Mouse (Mus musculus) brain, embryonic 14.5 days (tissue): Measurements from ENCODE around the gene Catsper4. TPM values are rescaled to one million over a fixed set of nuclear protein-coding genes. Genes with fewer than 3 reads are reported as not detected.

ENCODE experiments used
- DNase-seq: peaks from one replicate; pipeline ENCODE4 v3.0.0-alpha.2; 2011; ENCODE audit warnings: low read depth
- CTCF ChIP-seq: fragments of 200-500 bp; IDR thresholded peaks from 2 replicates; pipeline ENCODE4 v1.5.1; 2012; ENCODE audit warnings: inconsistent platforms, mild to moderate bottlenecking, moderate library complexity, borderline replicate concordance; ENCODE audit not compliant: insufficient read depth, insufficient read length; ENCODE audit errors: extremely low read depth
- POLR2A ChIP-seq: fragments of 200-500 bp; IDR thresholded peaks from 2 replicates; pipeline ENCODE4 v1.6.1; 2012; ENCODE audit warnings: mild to moderate bottlenecking, inconsistent platforms, borderline replicate concordance; ENCODE audit not compliant: poor library complexity, insufficient read depth, insufficient read length, severe bottlenecking; ENCODE audit errors: extremely low read depth
- polyA plus RNA-seq: library from polyadenylated mRNA; depleted of rRNA; stranded (reverse); fragments of >200 nt; gene quantifications from 2 replicates; pipeline ENCODE4 v1.2.3, GENCODE M21; 2012

Gene Catsper4
- polyA plus RNA-seq, 1 experiment = not detected

GRCm38 (mm10) chr4:134249651-134250050 is 22.5 kb upstream of the Catsper4 start:
- TF ChIP-seq POLR2A (no peak), CTCF (peak; percentile 81)
- DNase-seq = peak; percentile 77

- TF ChIP-seq CTCF (no peak), POLR2A (no peak)
- DNase-seq = no peak
These were observed 19.6 kb upstream of the Catsper4 start, which contains the start of gene Gm30191 for GRCm38 (mm10) chr4:134246719-134247258. Gm30191 (plus strand) TSS chr4:134246935.

GRCm38 (mm10) chr4:134246256-134246655 is 19.1 kb upstream of the Catsper4 start:
- peak; percentile 69 for DNase-seq
- TF ChIP-seq POLR2A (no peak), CTCF (no peak)

- peak; percentile 90 for TF ChIP-seq CTCF
- 0 out of 2 replicates have a peak, but pooled peaks have one; percentile 24 for TF ChIP-seq POLR2A
These were observed 18.1 kb upstream of the Catsper4 start, which contains the start of gene Zfp593 for GRCm38 (mm10) chr4:134245148-134245843. Zfp593 (minus strand) TSS chr4:134245592.

GRCm38 (mm10) chr4:134243516-134244250 is 16.5 kb upstream of the Catsper4 start, which contains the start of gene E130218I03Rik:
E130218I03Rik (plus strand) TSS chr4:134243662.
- TF ChIP-seq CTCF = no peak
- TF ChIP-seq POLR2A = no peak

More at GRCm38 (mm10) chr4:134245148-134245843, 18.1 kb upstream of the Catsper4 start, which contains the start of gene Zfp593:
- DNase-seq = peak; percentile 95

GRCm38 (mm10) chr4:134238686-134239085 is 11.5 kb upstream of the Catsper4 start:
- no peak for DNase-seq
- TF ChIP-seq CTCF (no peak), POLR2A (no peak)

More at GRCm38 (mm10) chr4:134243516-134244250, 16.5 kb upstream of the Catsper4 start, which contains the start of gene E130218I03Rik:
- DNase-seq = no peak

GRCm38 (mm10) chr4:134238279-134238651 is 11.1 kb upstream of the Catsper4 start, which contains the start of gene Cnksr1:
Cnksr1 (minus strand) TSS chr4:134238399.
- TF ChIP-seq POLR2A (no peak), CTCF (no peak)
- DNase-seq = peak; percentile 33

GRCm38 (mm10) chr4:134237582-134238278 is 10.5 kb upstream of the Catsper4 start:
- TF ChIP-seq POLR2A = no peak
- no peak for TF ChIP-seq CTCF

GRCm38 (mm10) chr4:134234876-134235275 is 7.7 kb upstream of the Catsper4 start:
- DNase-seq = no peak
- no peak for TF ChIP-seq CTCF
- TF ChIP-seq POLR2A = no peak

More at GRCm38 (mm10) chr4:134237582-134238278, 10.5 kb upstream of the Catsper4 start:
- DNase-seq = no peak

- TF ChIP-seq CTCF (no peak), POLR2A (no peak)
- no peak for DNase-seq
These were observed 3.2 kb upstream of the Catsper4 start for GRCm38 (mm10) chr4:134230431-134230830.
